Mouse (Mus musculus) liver, embryonic 14.5 days (tissue): Measurements from ENCODE around the gene Eif6. TPM values are rescaled to one million over a fixed set of nuclear protein-coding genes. Genes with fewer than 3 reads are reported as not detected.

Experiments used
- ATAC-seq: fragments of 200-750 bp; cut with Nextera tagmentation; 2 replicates; pipeline ENCODE4 v1.8.0; 2017; ENCODE audit warnings: moderate number of reproducible peaks, mild to moderate bottlenecking, moderate library complexity; ENCODE audit not compliant: insufficient read depth
- DNase-seq, 3 experiments: peaks; one replicate each; pipeline ENCODE4 v3.0.0-alpha.2; 2012 to 2013; ENCODE audit warnings: low read depth in 3 of 3, low spot score in 3 of 3
- H3K27ac ChIP-seq: fragments of 300-500 bp; sonication (generic); 2 replicates; pipeline ENCODE4 v1.5.1; 2014; ENCODE audit warnings: moderate library complexity, mild to moderate bottlenecking, control low read depth, inconsistent platforms
- H3K27me3 ChIP-seq: fragments of 300-500 bp; sonication (generic); 2 replicates; pipeline ENCODE4 v1.6.1; 2014; ENCODE audit warnings: mild to moderate bottlenecking, low read length, moderate library complexity; ENCODE audit not compliant: control insufficient read depth, insufficient read depth
- H3K36me3 ChIP-seq: fragments of 300-500 bp; sonication (generic); replicated peaks from 2 replicates; pipeline ENCODE4 v1.6.1; 2014; ENCODE audit warnings: low read depth; ENCODE audit not compliant: control insufficient read depth, insufficient read depth
- H3K4me1 ChIP-seq, 2 experiments: fragments of 200-500 bp in 1 of 2; fragments of 300-500 bp in 1 of 2; sonication (generic) in 1 of 2; replicated peaks; 2 replicates each; pipeline ENCODE4 v1.6.1; 2012 to 2014; ENCODE audit warnings: antibody characterized with exemption in 1 of 2, inconsistent platforms in 1 of 2, low read length in 1 of 2; ENCODE audit not compliant: control insufficient read depth in 2 of 2, insufficient read depth in 2 of 2
- H3K4me2 ChIP-seq: fragments of 300-500 bp; sonication (generic); 2 replicates; pipeline ENCODE4 v1.6.1; 2014; ENCODE audit warnings: low read depth, mild to moderate bottlenecking, control low read depth, moderate library complexity
- H3K4me3 ChIP-seq, 2 experiments: fragments of 200-500 bp in 1 of 2; fragments of 300-500 bp in 1 of 2; sonication (generic) in 1 of 2; 2 replicates each; pipeline ENCODE4 v1.5.1; 2012 to 2014; ENCODE audit warnings: low read depth in 2 of 2, low read length in 2 of 2, mild to moderate bottlenecking in 2 of 2, control low read depth in 1 of 2, inconsistent platforms in 1 of 2, moderate library complexity in 1 of 2; ENCODE audit not compliant: insufficient read depth in 1 of 2
- H3K9ac ChIP-seq: fragments of 300-500 bp; sonication (generic); replicated peaks from 2 replicates; pipeline ENCODE4 v1.6.1; 2014; ENCODE audit warnings: mild to moderate bottlenecking, control low read depth, moderate library complexity
- H3K9me3 ChIP-seq: fragments of 300-500 bp; sonication (generic); 2 replicates; pipeline ENCODE4 v1.6.1; 2016; ENCODE audit warnings: low read length, mixed read lengths; ENCODE audit not compliant: control insufficient read depth
- CTCF ChIP-seq: IDR thresholded peaks from 2 replicates; pipeline ENCODE4 v1.5.1; 2016; ENCODE audit warnings: antibody characterized with exemption, low read depth, control low read depth
- EP300 ChIP-seq: IDR thresholded peaks from 2 replicates; pipeline ENCODE4 v1.6.1; 2016; ENCODE audit warnings: antibody characterized with exemption, low read depth
- WGBS: fragments of 180-500 bp; shearing (Covaris S2); extraction: QIAGEN DNeasy Blood & Tissue Kit; methylation state at CpG from one replicate; pipeline ENCODE4 v1.1.7; 2014; ENCODE audit not compliant: insufficient replicate concordance; 5-methylcytosine and 5-hydroxymethylcytosine counted together
- polyA plus RNA-seq, 2 experiments: library from polyadenylated mRNA; depleted of rRNA in 1 of 2; stranded (reverse) in 1 of 2; unstranded in 1 of 2; fragments of >200 nt; fragmentation: Nextera tagmentation in 1 of 2; extraction: Ambion mirVana in 1 of 2; gene quantifications; 2 replicates each; pipeline versions ENCODE4 v1.2.1 to v1.2.3; 2012 to 2014

Gene Eif6
- polyA plus RNA-seq, 2 experiments, result 62.4 to 128 TPM

DNA sequence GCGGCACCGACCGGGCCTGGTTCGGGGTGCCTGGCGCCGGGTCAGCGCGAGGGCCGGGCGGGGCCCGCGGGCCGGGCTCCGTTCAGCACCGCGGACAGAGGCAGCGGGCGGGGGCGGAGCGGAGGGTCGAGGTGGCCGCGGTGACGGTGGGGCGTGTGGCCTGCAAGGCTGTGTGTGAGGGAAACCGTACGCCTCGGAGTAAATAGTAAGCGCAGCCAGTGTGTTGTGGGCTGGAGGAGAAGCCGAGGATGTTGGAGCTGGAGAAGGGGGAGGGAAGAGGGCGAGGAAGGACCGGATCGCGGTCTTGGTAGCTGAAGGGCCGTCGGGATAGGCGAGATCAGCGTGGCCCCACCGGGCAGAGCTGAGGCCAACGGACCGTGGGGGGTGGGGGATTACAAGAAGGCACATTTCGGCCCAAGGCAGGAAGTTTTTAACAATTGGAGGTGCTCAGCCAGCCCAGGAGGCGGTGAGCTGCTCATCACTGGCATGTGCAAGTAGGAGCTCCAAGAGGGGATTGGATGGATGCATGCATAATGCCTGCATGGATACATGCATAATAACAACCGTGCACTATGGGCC, 51.0 kb downstream of the Eif6 start:
- no peak for DNase-seq
- no peak for TF ChIP-seq CTCF
- TF ChIP-seq EP300, result no peak
- H3K4me3 ChIP-seq, result peak overlapping the region; percentile 33 to 41
- H3K9me3 ChIP-seq, result no peaks in the 10 kb centered on the region
- no peaks in the 10 kb centered on the region for H3K36me3 ChIP-seq
- H3K4me2 ChIP-seq, result peak overlapping the region; percentile 53
- 2% methylated on average over 43 of the region's 44 CpGs for WGBS
- no peak overlapping the region for H3K27ac ChIP-seq
- H3K4me1 ChIP-seq, result no peaks in the 10 kb centered on the region
- no peak for ATAC-seq
- H3K27me3 ChIP-seq, result peaks cover 53% of the 10 kb centered on the region
- H3K9ac ChIP-seq, result no peak overlapping the region

DNA sequence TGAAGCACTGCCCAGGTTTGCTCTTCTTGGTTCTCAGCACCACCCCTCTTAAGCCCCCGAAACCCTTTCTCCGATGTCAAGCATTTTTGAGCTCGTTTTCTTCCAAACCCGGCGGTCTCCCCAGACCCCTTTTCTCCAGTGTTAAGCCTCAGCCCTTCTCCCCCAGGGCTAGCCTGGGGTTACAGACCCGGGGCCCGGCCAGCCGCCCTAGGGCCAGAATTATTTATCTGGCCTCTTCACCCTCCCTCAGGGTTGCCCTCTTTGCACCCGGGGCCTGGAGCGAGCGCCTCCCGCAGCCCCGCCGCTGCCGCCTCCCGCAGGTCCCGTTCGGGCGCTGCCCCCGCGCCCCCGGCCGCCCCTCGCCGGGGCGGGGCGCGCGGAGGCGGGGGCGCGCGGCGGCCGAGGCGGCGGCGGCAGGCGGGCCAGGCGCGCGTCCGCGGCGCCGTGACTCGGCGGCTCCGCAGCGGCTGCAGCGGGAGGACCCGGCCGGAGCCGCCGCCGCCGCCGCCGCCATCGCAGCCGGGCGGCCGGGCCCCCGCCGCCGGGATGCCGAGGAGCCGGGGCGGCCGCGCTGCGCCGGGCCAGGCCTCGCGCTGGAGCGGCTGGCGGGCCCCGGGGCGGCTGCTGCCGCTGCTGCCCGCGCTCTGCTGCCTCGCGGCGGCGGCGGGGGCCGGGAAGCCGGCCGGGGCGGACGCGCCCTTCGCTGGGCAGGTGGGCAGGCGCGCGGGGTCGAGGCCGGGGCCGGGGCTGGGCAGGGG, 51.6 kb downstream of the Eif6 start, which contains the start of gene Mmp24:
Mmp24 (plus strand) TSS at position 416 of the 758 bp plus-strand sequence.
- Histone ChIP-seq H3K27ac (no peak within 1 kb of the TSS), H3K9ac (no peak within 1 kb of the TSS), H3K9me3 (no peaks in the 10 kb centered on the region), H3K36me3 (no peaks in the 10 kb centered on the region), H3K4me2 (peak within 1 kb of the TSS; percentile 53), H3K4me1 (no peaks in the 10 kb centered on the region), H3K4me3 (peak within 1 kb of the TSS; percentile 33 to 41), H3K27me3 (peaks cover 53% of the 10 kb centered on the region)
- DNase-seq (no peak), ATAC-seq (no peak)
- TF ChIP-seq CTCF (no peak), EP300 (no peak)
- 3% methylated on average over 57 of the region's 100 CpGs for WGBS

DNA sequence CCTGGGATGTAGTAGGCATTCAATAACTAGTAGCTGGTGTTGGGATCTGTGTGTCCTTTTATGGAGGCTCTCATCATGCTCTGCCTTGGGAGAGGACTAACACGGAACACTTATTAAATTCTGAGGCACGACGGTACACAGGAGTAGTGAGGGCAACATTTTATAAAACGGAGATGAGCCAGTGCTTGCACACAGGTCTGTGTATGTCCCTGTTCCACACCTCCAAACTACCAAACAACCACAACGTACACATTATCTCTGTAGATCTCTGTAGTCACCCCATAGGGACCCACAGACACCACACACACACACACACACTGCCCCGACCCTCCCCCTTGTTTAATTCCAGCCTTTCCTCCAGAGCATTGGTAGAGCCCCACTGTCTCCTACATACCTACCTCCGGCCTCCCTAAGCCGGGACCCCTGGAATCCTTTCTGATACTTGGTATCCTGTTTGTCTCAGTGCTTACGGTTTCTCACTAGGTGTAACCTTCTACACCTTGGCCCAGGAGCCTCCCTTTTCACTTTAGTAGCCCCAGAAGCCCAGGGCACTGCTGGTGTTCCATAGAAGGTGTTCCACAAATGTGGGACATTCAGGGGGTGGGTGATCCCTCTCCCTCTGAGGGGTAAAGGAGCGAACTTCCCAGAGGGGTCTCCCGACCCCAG, 52.3 kb downstream of the Eif6 start:
- 38% methylated on average over 11 of the region's 11 CpGs for WGBS
- Histone ChIP-seq H3K4me2 (no peak overlapping the region), H3K36me3 (no peaks in the 10 kb centered on the region), H3K9ac (no peak overlapping the region), H3K4me1 (no peaks in the 10 kb centered on the region), H3K4me3 (no peak overlapping the region), H3K27me3 (peaks cover 53% of the 10 kb centered on the region), H3K27ac (no peak overlapping the region), H3K9me3 (no peaks in the 10 kb centered on the region)
- DNase-seq (no peak), ATAC-seq (no peak)
- TF ChIP-seq EP300, result no peak
- TF ChIP-seq CTCF, result no peak

DNA sequence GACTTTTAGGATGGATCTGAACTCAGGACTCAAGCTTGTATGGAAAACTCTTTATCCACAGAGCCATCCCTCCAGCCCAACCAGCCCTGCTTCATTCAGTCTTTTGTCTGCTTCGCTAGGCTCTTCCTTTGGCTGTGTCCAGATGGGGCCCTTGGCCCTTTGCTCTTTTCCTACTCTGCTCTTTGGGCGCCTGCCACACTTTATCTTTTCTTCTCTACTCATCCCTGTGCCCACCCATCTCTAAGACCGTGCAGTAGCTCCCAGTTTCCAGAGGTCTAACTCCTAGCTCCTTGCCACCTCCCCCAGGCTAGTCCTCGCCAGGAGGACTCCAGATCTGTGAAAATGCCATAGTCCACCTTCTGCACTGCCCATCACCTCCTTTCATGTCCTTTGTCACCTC, 53.1 kb downstream of the Eif6 start:
- Histone ChIP-seq H3K4me1 (no peaks in the 10 kb centered on the region), H3K4me2 (no peak overlapping the region), H3K4me3 (no peak overlapping the region), H3K36me3 (no peaks in the 10 kb centered on the region), H3K9ac (no peak overlapping the region), H3K27me3 (peaks cover 53% of the 10 kb centered on the region), H3K9me3 (no peaks in the 10 kb centered on the region), H3K27ac (no peak overlapping the region)
- 46% methylated on average over 4 of the region's 4 CpGs for WGBS
- no peak for ATAC-seq
- DNase-seq, result no peak
- TF ChIP-seq EP300, result no peak
- no peak for TF ChIP-seq CTCF

Other genes with a start within 250 kb of the Eif6 start
- gene Gss, start 234.1 kb downstream of the Eif6 start, polyA plus RNA-seq (2012; rRNA removed), result 34.2 and 37.9 TPM in 2 replicates
- 64.6 and 69.5 TPM in 2 replicates for gene Gss, start 234.1 kb downstream of the Eif6 start, polyA plus RNA-seq (2014; fragmentation: Nextera tagmentation; extraction: Ambion mirVana)
- gene Myh7b, start 215.7 kb downstream of the Eif6 start, polyA plus RNA-seq (2012; rRNA removed), result 1.7 and 3.0 TPM in 2 replicates
- 1.5 and 1.6 TPM in 2 replicates for gene Myh7b, start 215.7 kb downstream of the Eif6 start, polyA plus RNA-seq (2014; fragmentation: Nextera tagmentation; extraction: Ambion mirVana)
- gene Trpc4ap, start 134.5 kb downstream of the Eif6 start, polyA plus RNA-seq (2012; rRNA removed), result 37.3 and 37.7 TPM in 2 replicates
- gene Trpc4ap, start 134.5 kb downstream of the Eif6 start, polyA plus RNA-seq (2014; fragmentation: Nextera tagmentation; extraction: Ambion mirVana), result 44.7 and 48.7 TPM in 2 replicates
- gene Edem2, start 97.5 kb downstream of the Eif6 start, polyA plus RNA-seq (2012; rRNA removed), result 12.0 and 13.9 TPM in 2 replicates
- 21.2 and 22.6 TPM in 2 replicates for gene Edem2, start 97.5 kb downstream of the Eif6 start, polyA plus RNA-seq (2014; fragmentation: Nextera tagmentation; extraction: Ambion mirVana)
- not detected in 2 replicates for gene Gm17581, start 91.1 kb downstream of the Eif6 start, polyA plus RNA-seq (2012; rRNA removed)
- not detected in 2 replicates for gene Gm17581, start 91.1 kb downstream of the Eif6 start, polyA plus RNA-seq (2014; fragmentation: Nextera tagmentation; extraction: Ambion mirVana)
- gene Procr, start 75.8 kb downstream of the Eif6 start, polyA plus RNA-seq (2012; rRNA removed), result 0.56 and 0.93 TPM in 2 replicates
- 0.56 and 0.74 TPM in 2 replicates for gene Procr, start 75.8 kb downstream of the Eif6 start, polyA plus RNA-seq (2014; fragmentation: Nextera tagmentation; extraction: Ambion mirVana)
- 0.01 and 0.06 TPM in 2 replicates for gene Mmp24, start 51.6 kb downstream of the Eif6 start, polyA plus RNA-seq (2012; rRNA removed)
- gene Mmp24, start 51.6 kb downstream of the Eif6 start, polyA plus RNA-seq (2014; fragmentation: Nextera tagmentation; extraction: Ambion mirVana), result not detected in 2 replicates
- 3.7 and 5.0 TPM in 2 replicates for gene BC029722, start 7.5 kb downstream of the Eif6 start, polyA plus RNA-seq (2012; rRNA removed)
- 2.6 and 2.7 TPM in 2 replicates for gene BC029722, start 7.5 kb downstream of the Eif6 start, polyA plus RNA-seq (2014; fragmentation: Nextera tagmentation; extraction: Ambion mirVana)
- not detected in 2 replicates for gene Fam83c, start 7.9 kb upstream of the Eif6 start, polyA plus RNA-seq (2012; rRNA removed)
- gene Fam83c, start 7.9 kb upstream of the Eif6 start, polyA plus RNA-seq (2014; fragmentation: Nextera tagmentation; extraction: Ambion mirVana), result 0.05 and 0.09 TPM in 2 replicates
- 10.5 and 17.4 TPM in 2 replicates for gene Uqcc1, start 103.4 kb upstream of the Eif6 start, polyA plus RNA-seq (2012; rRNA removed)
- 25.6 and 31.6 TPM in 2 replicates for gene Uqcc1, start 103.4 kb upstream of the Eif6 start, polyA plus RNA-seq (2014; fragmentation: Nextera tagmentation; extraction: Ambion mirVana)
- not detected in 2 replicates for gene Gm15557, start 113.8 kb upstream of the Eif6 start, polyA plus RNA-seq (2012; rRNA removed)
- not detected in 2 replicates for gene Gm15557, start 113.8 kb upstream of the Eif6 start, polyA plus RNA-seq (2014; fragmentation: Nextera tagmentation; extraction: Ambion mirVana)
- gene Gdf5, start 118.4 kb upstream of the Eif6 start, polyA plus RNA-seq (2012; rRNA removed), result 0.02 and 0.09 TPM in 2 replicates
- not detected in 2 replicates for gene Gdf5, start 118.4 kb upstream of the Eif6 start, polyA plus RNA-seq (2014; fragmentation: Nextera tagmentation; extraction: Ambion mirVana)
- gene Cep250, start 129.5 kb upstream of the Eif6 start, polyA plus RNA-seq (2012; rRNA removed), result 6.0 and 9.8 TPM in 2 replicates
- 7.4 and 9.3 TPM in 2 replicates for gene Cep250, start 129.5 kb upstream of the Eif6 start, polyA plus RNA-seq (2014; fragmentation: Nextera tagmentation; extraction: Ambion mirVana)
- 1.6 and 2.1 TPM in 2 replicates for gene 6430550D23Rik, start 181.1 kb upstream of the Eif6 start, polyA plus RNA-seq (2012; rRNA removed)
- gene 6430550D23Rik, start 181.1 kb upstream of the Eif6 start, polyA plus RNA-seq (2014; fragmentation: Nextera tagmentation; extraction: Ambion mirVana), result 0.41 and 1.9 TPM in 2 replicates
- gene Ergic3, start 181.1 kb upstream of the Eif6 start, polyA plus RNA-seq (2012; rRNA removed), result 72.8 and 90.2 TPM in 2 replicates
- 95.7 and 98.0 TPM in 2 replicates for gene Ergic3, start 181.1 kb upstream of the Eif6 start, polyA plus RNA-seq (2014; fragmentation: Nextera tagmentation; extraction: Ambion mirVana)
- gene Fer1l4, start 226.0 kb upstream of the Eif6 start, polyA plus RNA-seq (2012; rRNA removed), result 0.02 TPM in 1 of 2 replicates, not detected in the other
- gene Fer1l4, start 226.0 kb upstream of the Eif6 start, polyA plus RNA-seq (2014; fragmentation: Nextera tagmentation; extraction: Ambion mirVana), result not detected in 2 replicates
- gene Spag4, start 238.2 kb upstream of the Eif6 start, polyA plus RNA-seq (2012; rRNA removed), result 0.69 and 1.1 TPM in 2 replicates
- 0.49 and 1.2 TPM in 2 replicates for gene Spag4, start 238.2 kb upstream of the Eif6 start, polyA plus RNA-seq (2014; fragmentation: Nextera tagmentation; extraction: Ambion mirVana)